Mouse (Mus musculus): ENCODE results near the gene Otc.

DNA sequence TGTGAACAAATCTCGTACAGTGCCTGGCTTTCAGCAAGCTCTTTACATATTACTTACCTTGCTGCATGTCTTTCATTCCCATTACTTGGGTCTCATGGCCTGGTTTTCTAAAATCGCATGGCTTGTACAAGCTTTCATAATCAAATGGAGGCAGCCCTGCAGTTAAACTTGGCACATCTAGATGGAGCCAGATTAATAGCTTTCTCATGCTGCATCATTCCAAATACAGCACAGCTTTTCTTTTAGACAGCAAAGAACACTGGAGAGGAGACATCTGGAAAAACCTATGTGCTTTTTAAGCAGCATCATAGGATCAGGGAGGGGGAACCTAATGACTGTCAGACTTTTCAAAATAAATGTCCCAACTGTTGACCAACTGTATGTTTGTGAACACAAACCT is 19.1 kb upstream of the Otc start:
- TF ChIP-seq POLR2A (IDR thresholded peaks at IDR 0.05; ENCODE audit: borderline replicate concordance, low read depth, low read length) (no peak), CTCF (IDR thresholded peaks at IDR 0.05; ENCODE audit: low read depth, low read length) (no peak)
